Mouse (Mus musculus): ENCODE measurements around the gene Ada. TPM values are rescaled to one million over a fixed set of nuclear protein-coding genes. Genes with fewer than 3 reads are reported as not detected.

Ada gene
- total and polyA plus RNA-seq, 2 experiments from 2014 or later: 2.2 to 3.2 TPM

- TF ChIP-seq CTCF (IDR thresholded peaks at IDR 0.05; ENCODE audit: low read depth): no peak
- 73% methylated on average over 7 of the region's 7 CpGs for WGBS
- no peak for ATAC-seq
- no peaks in the 10 kb centered on the region for H3K27me3 ChIP-seq (ENCODE audit: insufficient read depth, low read length)
- H3K4me3 ChIP-seq (ENCODE audit: low read length): no peak overlapping the region
- H3K4me2 ChIP-seq (ENCODE audit: low read depth, low read length): no peak overlapping the region
- H3K9me3 ChIP-seq (ENCODE audit: low read length): no peaks in the 10 kb centered on the region
- no peaks in the 10 kb centered on the region for H3K36me3 ChIP-seq (ENCODE audit: insufficient read depth, low read length)
- H3K27ac ChIP-seq: no peak overlapping the region
- DNase-seq (ENCODE audit: low spot score): no peak
- H3K4me1 ChIP-seq (ENCODE audit: insufficient read depth, low read length): 0 out of 2 replicates have a peak, but pooled peaks cover 4% of the 10 kb centered on the region
- no peak overlapping the region for H3K9ac ChIP-seq (replicated peaks; ENCODE audit: low read length)
These were observed 37.6 kb downstream of the Ada start for GRCm38 (mm10) chr2:163712473-163712872.

GRCm38 (mm10) chr2:163711368-163711868 is 38.6 kb downstream of the Ada start:
- no peak for TF ChIP-seq CTCF (IDR thresholded peaks at IDR 0.05; ENCODE audit: low read depth)
- ATAC-seq (no peak), DNase-seq (ENCODE audit: low spot score) (no peak)
- Histone ChIP-seq H3K36me3 (ENCODE audit: insufficient read depth, low read length) (no peaks in the 10 kb centered on the region), H3K4me1 (ENCODE audit: insufficient read depth, low read length) (0 out of 2 replicates have a peak, but pooled peaks cover 4% of the 10 kb centered on the region), H3K27me3 (ENCODE audit: insufficient read depth, low read length) (no peaks in the 10 kb centered on the region), H3K4me3 (ENCODE audit: low read length) (no peak overlapping the region), H3K9me3 (ENCODE audit: low read length) (no peaks in the 10 kb centered on the region), H3K9ac (replicated peaks; ENCODE audit: low read length) (no peak overlapping the region), H3K4me2 (ENCODE audit: low read depth, low read length) (no peak overlapping the region), H3K27ac (no peak overlapping the region)
- WGBS: 91% methylated on average over 8 of the region's 8 CpGs

- Histone ChIP-seq H3K27ac (no peak overlapping the region), H3K4me2 (ENCODE audit: low read depth, low read length) (no peak overlapping the region), H3K9ac (replicated peaks; ENCODE audit: low read length) (no peak overlapping the region), H3K4me1 (ENCODE audit: insufficient read depth, low read length) (0 out of 2 replicates have a peak, but pooled peaks cover 4% of the 10 kb centered on the region), H3K9me3 (ENCODE audit: low read length) (no peaks in the 10 kb centered on the region), H3K4me3 (ENCODE audit: low read length) (no peak overlapping the region), H3K27me3 (ENCODE audit: insufficient read depth, low read length) (no peaks in the 10 kb centered on the region), H3K36me3 (ENCODE audit: insufficient read depth, low read length) (no peaks in the 10 kb centered on the region)
- DNase-seq (ENCODE audit: low spot score): no peak
- no peak for TF ChIP-seq CTCF (IDR thresholded peaks at IDR 0.05; ENCODE audit: low read depth)
- no peak for ATAC-seq
- 76% methylated on average over 5 of the region's 5 CpGs for WGBS
These were observed 39.4 kb downstream of the Ada start for GRCm38 (mm10) chr2:163710606-163711159.

- Histone ChIP-seq H3K36me3 (ENCODE audit: insufficient read depth, low read length) (no peaks in the 10 kb centered on the region), H3K27me3 (ENCODE audit: insufficient read depth, low read length) (no peaks in the 10 kb centered on the region), H3K27ac (no peak overlapping the region), H3K4me2 (ENCODE audit: low read depth, low read length) (no peak overlapping the region), H3K4me1 (ENCODE audit: insufficient read depth, low read length) (0 out of 2 replicates have a peak, but pooled peaks cover 4% of the 10 kb centered on the region), H3K9me3 (ENCODE audit: low read length) (no peaks in the 10 kb centered on the region), H3K4me3 (ENCODE audit: low read length) (no peak overlapping the region), H3K9ac (replicated peaks; ENCODE audit: low read length) (no peak overlapping the region)
- 90% methylated on average over 9 of the region's 9 CpGs for WGBS
- no peak for TF ChIP-seq CTCF (IDR thresholded peaks at IDR 0.05; ENCODE audit: low read depth)
- ATAC-seq (no peak), DNase-seq (ENCODE audit: low spot score) (no peak)
These were observed 40.0 kb downstream of the Ada start for GRCm38 (mm10) chr2:163710000-163710399.

- no peaks in the 10 kb centered on the region for H3K27me3 ChIP-seq (ENCODE audit: insufficient read depth, low read length)
- H3K4me3 ChIP-seq (ENCODE audit: low read length): no peak overlapping the region
- no peaks in the 10 kb centered on the region; the same call in 1 of the 2 replicates for H3K36me3 ChIP-seq (ENCODE audit: insufficient read depth, low read length)
- WGBS: 63% methylated on average over 6 of the region's 6 CpGs
- no peak overlapping the region for H3K4me2 ChIP-seq (ENCODE audit: low read depth, low read length)
- no peak for ATAC-seq
- no peak overlapping the region for H3K27ac ChIP-seq
- no peak overlapping the region for H3K9ac ChIP-seq (replicated peaks; ENCODE audit: low read length)
- DNase-seq (ENCODE audit: low spot score): no peak
- TF ChIP-seq CTCF (IDR thresholded peaks at IDR 0.05; ENCODE audit: low read depth): no peak
- H3K4me1 ChIP-seq (ENCODE audit: insufficient read depth, low read length): 0 out of 2 replicates have a peak, but pooled peaks cover 4% of the 10 kb centered on the region
- no peaks in the 10 kb centered on the region for H3K9me3 ChIP-seq (ENCODE audit: low read length)
These were observed 41.2 kb downstream of the Ada start for GRCm38 (mm10) chr2:163708763-163709250.

- H3K27me3 ChIP-seq (ENCODE audit: insufficient read depth, low read length): no peaks in the 10 kb centered on the region
- H3K27ac ChIP-seq: no peak overlapping the region
- no peak overlapping the region for H3K4me3 ChIP-seq (ENCODE audit: low read length)
- ATAC-seq (no peak), DNase-seq (ENCODE audit: low spot score) (no peak)
- 0 out of 2 replicates have a peak, but pooled peaks cover 4% of the 10 kb centered on the region for H3K4me1 ChIP-seq (ENCODE audit: insufficient read depth, low read length)
- no peak overlapping the region for H3K9ac ChIP-seq (replicated peaks; ENCODE audit: low read length)
- no peaks in the 10 kb centered on the region; the same call in 1 of the 2 replicates for H3K36me3 ChIP-seq (ENCODE audit: insufficient read depth, low read length)
- H3K9me3 ChIP-seq (ENCODE audit: low read length): no peaks in the 10 kb centered on the region
- TF ChIP-seq CTCF (IDR thresholded peaks at IDR 0.05; ENCODE audit: low read depth): no peak
- WGBS: 88% methylated on average over 5 of the region's 5 CpGs
- no peak overlapping the region for H3K4me2 ChIP-seq (ENCODE audit: low read depth, low read length)
These were observed 41.7 kb downstream of the Ada start for GRCm38 (mm10) chr2:163708321-163708720.
